ENCODE assay signal across 15 mouse cellular contexts in genomic region chr6:26441133-26441875, GRCm38 (mm10).
DNase-seq lines count a peak whose midpoint lies in the region; ATAC-seq lines count a peak whose summit lies in the region.
"Had no signal": no experiment of that assay in that cellular context is flagged by ENCODE, and none has a peak within 500 bp of the region (broad histone marks: within the 10 kb centered on the region; RNA-seq: fewer than 3 reads in every experiment).

No protein-coding gene starts in this region.

- no peaks in the 10 kb centered on the region for H3K27me3 ChIP-seq in hindbrain, embryonic 11.5 days (ENCODE audit: control insufficient read depth, insufficient read depth, low read length)
- H3K27me3 ChIP-seq in hindbrain, embryonic 16.5 days (replicated peaks; ENCODE audit: control insufficient read depth, insufficient read depth, low read length): no peaks in the 10 kb centered on the region
- no peaks in the 10 kb centered on the region for H3K27me3 ChIP-seq in kidney, embryonic 16.5 days (ENCODE audit: insufficient read depth, low read length)

- WGBS in hindbrain, embryonic 11.5 days: 36% methylated on average over 7 of the region's 7 CpGs
- WGBS in hindbrain, embryonic 16.5 days: 24% methylated on average over 7 of the region's 7 CpGs
- WGBS in kidney, embryonic 16.5 days: 84% methylated on average over 7 of the region's 7 CpGs

- no peaks in the 10 kb centered on the region for H3K9me3 ChIP-seq in hindbrain, embryonic 11.5 days (ENCODE audit: control insufficient read depth, low read length)
- H3K9me3 ChIP-seq in hindbrain, embryonic 16.5 days (ENCODE audit: control insufficient read depth, low read length): no peaks in the 10 kb centered on the region
- no peaks in the 10 kb centered on the region for H3K9me3 ChIP-seq in kidney, embryonic 16.5 days (ENCODE audit: low read length)

- no peak overlapping the region for H3K4me2 ChIP-seq in hindbrain, embryonic 11.5 days (replicated peaks; ENCODE audit: low read depth, low read length)
- H3K4me2 ChIP-seq in hindbrain, embryonic 16.5 days (ENCODE audit: low read length): no peak overlapping the region
- no peak overlapping the region for H3K4me2 ChIP-seq in kidney, embryonic 16.5 days (replicated peaks; ENCODE audit: low read depth, low read length)
- H3K4me2 ChIP-seq: heart, embryonic 11.5 days had no signal

- peaks cover 3% of the 10 kb centered on the region; the same call in 1 of the 2 replicates for H3K4me1 ChIP-seq in hindbrain, embryonic 11.5 days (replicated peaks; ENCODE audit: control insufficient read depth, insufficient read depth, low read length)
- H3K4me1 ChIP-seq in hindbrain, embryonic 16.5 days (ENCODE audit: control insufficient read depth, insufficient read depth, low read depth, low read length): no peaks in the 10 kb centered on the region
- H3K4me1 ChIP-seq in kidney, embryonic 16.5 days (ENCODE audit: insufficient read depth, low read length): no peaks in the 10 kb centered on the region

- no peak overlapping the region for H3K27ac ChIP-seq in hindbrain, embryonic 11.5 days (ENCODE audit: low read depth, low read length)
- no peak overlapping the region for H3K27ac ChIP-seq in hindbrain, embryonic 16.5 days (ENCODE audit: low read depth, low read length)
- H3K27ac ChIP-seq in kidney, embryonic 16.5 days (ENCODE audit: low read length): no peak overlapping the region

- DNase-seq in hindbrain, embryonic 11.5 days (ENCODE audit: low spot score): peak; percentile 25
- DNase-seq in embryo, embryonic 9.5 days (ENCODE audit: extremely low spot score): peak; percentile 1
- DNase-seq in mesoderm, embryonic 11.5 days (ENCODE audit: low read depth, low spot score): peak; percentile 25
- DNase-seq in retina, embryonic 14.5 days (ENCODE audit: low spot score): peak; percentile 75
- DNase-seq in adrenal gland, postnatal 25 days: no peak
- DNase-seq: adrenal gland, postnatal 36 days; B cell, adult 2 months; cerebellum, adult 8-10 months; liver; lung, adult 18-20 months; lung, postnatal 36 days; thymus, postnatal 4 days had no signal

- no peak overlapping the region for H3K9ac ChIP-seq in hindbrain, embryonic 11.5 days (ENCODE audit: low read depth, low read length)
- no peak overlapping the region for H3K9ac ChIP-seq in hindbrain, embryonic 16.5 days (ENCODE audit: low read depth, low read length)
- H3K9ac ChIP-seq in kidney, embryonic 16.5 days (replicated peaks; ENCODE audit: low read length): no peak overlapping the region

- no peak overlapping the region for H3K4me3 ChIP-seq in hindbrain, embryonic 11.5 days (ENCODE audit: low read depth, low read length)
- H3K4me3 ChIP-seq in hindbrain, embryonic 16.5 days (ENCODE audit: low read length): no peak overlapping the region
- no peak overlapping the region for H3K4me3 ChIP-seq in kidney, embryonic 16.5 days (ENCODE audit: low read length)

- H3K36me3 ChIP-seq in hindbrain, embryonic 11.5 days (ENCODE audit: control insufficient read depth, insufficient read depth, low read length): no peaks in the 10 kb centered on the region
- H3K36me3 ChIP-seq in hindbrain, embryonic 16.5 days (ENCODE audit: control insufficient read depth, insufficient read depth, low read length): no peaks in the 10 kb centered on the region
- no peaks in the 10 kb centered on the region for H3K36me3 ChIP-seq in kidney, embryonic 16.5 days (ENCODE audit: insufficient read depth, low read length)

- ATAC-seq in hindbrain, embryonic 11.5 days (ENCODE audit: low FRiP score): peak; percentile 68
- no peak for ATAC-seq in hindbrain, embryonic 16.5 days
- ATAC-seq in kidney, embryonic 16.5 days (ENCODE audit: low FRiP score, low TSS enrichment): no peak
